Mouse (Mus musculus) intestine, postnatal 0 days (tissue): ENCODE data around the gene Actl6b. TPM values are rescaled to one million over a fixed set of nuclear protein-coding genes. Genes with fewer than 3 reads are reported as not detected.

Source experiments
- ATAC-seq: fragments of 200-750 bp; cut with Nextera tagmentation; 2 replicates; pipeline ENCODE4 v1.8.0; 2017; ENCODE audit warnings: mild to moderate bottlenecking, moderate TSS enrichment, moderate library complexity
- H3K27ac ChIP-seq: fragments of 300-500 bp; sonication (generic); 2 replicates; pipeline ENCODE4 v1.5.1; 2014; ENCODE audit warnings: mild to moderate bottlenecking, low read depth, low read length, moderate library complexity
- H3K27me3 ChIP-seq: fragments of 300-500 bp; sonication (generic); replicated peaks from 2 replicates; pipeline ENCODE4 v1.6.1; 2014; ENCODE audit warnings: low read length, mixed read lengths; ENCODE audit not compliant: control insufficient read depth, insufficient read depth
- H3K36me3 ChIP-seq: fragments of 300-500 bp; sonication (generic); 2 replicates; pipeline ENCODE4 v1.6.1; 2014; ENCODE audit warnings: mild to moderate bottlenecking, moderate library complexity; ENCODE audit not compliant: control insufficient read depth, insufficient read depth
- H3K4me1 ChIP-seq: fragments of 300-500 bp; sonication (generic); replicated peaks from 2 replicates; pipeline ENCODE4 v1.6.1; 2014; ENCODE audit warnings: antibody characterized with exemption, low read length, mixed read lengths; ENCODE audit not compliant: control insufficient read depth, insufficient read depth
- H3K4me2 ChIP-seq: fragments of 300-500 bp; sonication (generic); replicated peaks from 2 replicates; pipeline ENCODE4 v1.6.1; 2014; ENCODE audit warnings: low read depth, mild to moderate bottlenecking, moderate library complexity
- H3K4me3 ChIP-seq: fragments of 300-500 bp; sonication (generic); 2 replicates; pipeline ENCODE4 v1.5.1; 2014; ENCODE audit warnings: low read depth, low read length
- H3K9ac ChIP-seq: fragments of 300-500 bp; sonication (generic); 2 replicates; pipeline ENCODE4 v1.6.1; 2014; ENCODE audit warnings: mild to moderate bottlenecking, low read depth, low read length
- H3K9me3 ChIP-seq: fragments of 300-500 bp; sonication (generic); 2 replicates; pipeline ENCODE4 v1.6.1; 2016; ENCODE audit warnings: mixed run types; ENCODE audit not compliant: control insufficient read depth
- CTCF ChIP-seq: sonication (generic); IDR thresholded peaks from 2 replicates; pipeline ENCODE4 v1.5.1; 2016; ENCODE audit warnings: low read depth, mild to moderate bottlenecking, control low read depth, antibody characterized with exemption, moderate library complexity
- WGBS: fragments of 180-500 bp; shearing (Covaris S2); extraction: QIAGEN DNeasy Blood & Tissue Kit; methylation state at CpG from one replicate; pipeline ENCODE4 v1.1.7; 2014; 5-methylcytosine and 5-hydroxymethylcytosine counted together
- polyA plus RNA-seq: library from polyadenylated mRNA; unstranded; fragments of >200 nt; fragmentation: Nextera tagmentation; extraction: Ambion mirVana; gene quantifications from 2 replicates; pipeline ENCODE4 v1.2.1, GENCODE M21; 2015

Gene Actl6b
- polyA plus RNA-seq, 1 experiment from 2014 or later: 2.9 TPM

DNA sequence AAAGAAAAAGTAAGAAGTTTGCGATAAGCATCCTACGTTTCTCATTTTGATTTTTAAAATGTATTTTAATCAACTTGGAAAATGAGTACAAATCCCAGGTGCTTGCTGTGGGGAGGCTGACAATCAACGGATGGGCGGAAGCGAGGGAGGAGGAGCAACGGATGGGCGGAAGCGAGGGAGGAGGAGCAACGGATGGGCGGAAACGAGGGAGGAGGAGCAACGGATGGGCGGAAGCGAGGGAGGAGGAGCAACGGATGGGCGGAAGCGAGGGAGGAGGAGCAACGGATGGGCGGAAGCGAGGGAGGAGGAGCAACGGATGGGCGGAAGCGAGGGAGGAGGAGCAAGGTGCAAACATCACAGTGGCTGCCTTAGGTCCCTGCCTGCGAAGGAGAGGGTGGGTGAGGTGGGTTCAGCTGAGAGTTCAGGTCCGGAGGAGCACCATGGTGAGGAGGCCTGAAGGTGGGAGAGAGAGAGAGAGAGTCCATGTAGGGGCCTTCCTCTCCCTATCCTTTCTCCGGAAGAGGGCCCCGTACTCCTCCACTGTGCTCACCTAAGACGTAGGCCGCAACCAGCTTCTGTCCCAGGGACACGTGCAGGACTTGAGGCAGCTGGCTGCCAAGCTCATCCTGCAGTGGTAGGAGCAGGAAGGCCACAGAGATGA lies 43.4 kb downstream of the Actl6b start:
- peaks cover 2% of the 10 kb centered on the region; the same call in 1 of the 2 replicates for H3K36me3 ChIP-seq
- no peaks in the 10 kb centered on the region for H3K27me3 ChIP-seq
- peak overlapping the region; percentile 45 for H3K4me2 ChIP-seq
- H3K9ac ChIP-seq: no peak overlapping the region
- WGBS: 39% methylated on average over 30 of the region's 30 CpGs
- 0 out of 2 replicates have a peak, but pooled peaks cover 3% of the 10 kb centered on the region for H3K4me1 ChIP-seq
- H3K4me3 ChIP-seq: no peak overlapping the region
- TF ChIP-seq CTCF: no peak
- H3K9me3 ChIP-seq: no peaks in the 10 kb centered on the region
- H3K27ac ChIP-seq: peak overlapping the region; percentile 41; the same call in 1 of the 2 replicates
- ATAC-seq: no peak

GRCm38 (mm10) chr5:137597625-137598024 lies 44.3 kb downstream of the Actl6b start:
- H3K27ac ChIP-seq: no peak overlapping the region
- no peak overlapping the region for H3K4me2 ChIP-seq
- H3K4me1 ChIP-seq: 0 out of 2 replicates have a peak, but pooled peaks cover 5% of the 10 kb centered on the region
- no peak overlapping the region for H3K4me3 ChIP-seq
- no peak for TF ChIP-seq CTCF
- no peak for ATAC-seq
- H3K27me3 ChIP-seq: no peaks in the 10 kb centered on the region
- peaks cover 2% of the 10 kb centered on the region; the same call in 1 of the 2 replicates for H3K36me3 ChIP-seq
- 94% methylated on average over 6 of the region's 6 CpGs for WGBS
- H3K9me3 ChIP-seq: no peaks in the 10 kb centered on the region
- H3K9ac ChIP-seq: no peak overlapping the region

- WGBS: 79% methylated on average over 2 of the region's 2 CpGs
- H3K9me3 ChIP-seq: no peaks in the 10 kb centered on the region
- no peak overlapping the region for H3K4me3 ChIP-seq
- H3K4me1 ChIP-seq: 0 out of 2 replicates have a peak, but pooled peaks cover 7% of the 10 kb centered on the region
- H3K27ac ChIP-seq: no peak overlapping the region
- TF ChIP-seq CTCF: no peak
- H3K27me3 ChIP-seq: no peaks in the 10 kb centered on the region
- no peak overlapping the region for H3K9ac ChIP-seq
- no peak for ATAC-seq
- peaks cover 2% of the 10 kb centered on the region; the same call in 1 of the 2 replicates for H3K36me3 ChIP-seq
- H3K4me2 ChIP-seq: no peak overlapping the region
Observed at GRCm38 (mm10) chr5:137598100-137598826, 44.9 kb downstream of the Actl6b start.

GRCm38 (mm10) chr5:137599600-137599999 lies 46.3 kb downstream of the Actl6b start:
- no peak for TF ChIP-seq CTCF
- Histone ChIP-seq H3K27ac (no peak overlapping the region), H3K9ac (peak overlapping the region; percentile 79), H3K27me3 (no peaks in the 10 kb centered on the region), H3K36me3 (peaks cover 2% of the 10 kb centered on the region; the same call in 1 of the 2 replicates), H3K4me2 (peak overlapping the region; percentile 99), H3K4me1 (0 out of 2 replicates have a peak, but pooled peaks cover 7% of the 10 kb centered on the region), H3K4me3 (peak overlapping the region; percentile 73), H3K9me3 (no peaks in the 10 kb centered on the region)
- no peak for ATAC-seq
- 71% methylated on average over 9 of the region's 9 CpGs for WGBS

DNA sequence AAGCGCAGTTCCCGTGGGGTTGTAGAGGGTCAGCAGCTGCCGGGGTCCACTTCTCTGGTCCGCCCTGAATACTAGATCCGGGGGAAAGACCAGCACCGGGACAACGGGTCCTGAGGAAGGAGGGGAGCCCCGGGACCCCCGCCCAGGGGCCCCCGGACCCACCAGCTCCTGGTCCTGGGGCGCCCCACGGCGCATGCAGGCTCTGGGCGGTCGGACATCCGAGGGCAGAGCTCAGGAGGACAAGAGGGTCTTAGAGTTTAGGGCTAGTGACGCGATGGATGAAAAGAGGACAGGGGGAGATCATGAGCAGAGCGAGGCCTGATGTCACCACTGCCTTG lies 46.9 kb downstream of the Actl6b start:
- Histone ChIP-seq H3K9me3 (no peaks in the 10 kb centered on the region), H3K4me2 (peak overlapping the region; percentile 99), H3K4me3 (peak overlapping the region; percentile 73), H3K36me3 (peaks cover 8% of the 10 kb centered on the region), H3K9ac (peak overlapping the region; percentile 79), H3K27me3 (no peaks in the 10 kb centered on the region), H3K27ac (peak overlapping the region; percentile 91), H3K4me1 (0 out of 2 replicates have a peak, but pooled peaks cover 7% of the 10 kb centered on the region)
- ATAC-seq: peak; percentile 25
- no peak for TF ChIP-seq CTCF
- under 1% methylated on average over 19 of the region's 19 CpGs for WGBS

DNA sequence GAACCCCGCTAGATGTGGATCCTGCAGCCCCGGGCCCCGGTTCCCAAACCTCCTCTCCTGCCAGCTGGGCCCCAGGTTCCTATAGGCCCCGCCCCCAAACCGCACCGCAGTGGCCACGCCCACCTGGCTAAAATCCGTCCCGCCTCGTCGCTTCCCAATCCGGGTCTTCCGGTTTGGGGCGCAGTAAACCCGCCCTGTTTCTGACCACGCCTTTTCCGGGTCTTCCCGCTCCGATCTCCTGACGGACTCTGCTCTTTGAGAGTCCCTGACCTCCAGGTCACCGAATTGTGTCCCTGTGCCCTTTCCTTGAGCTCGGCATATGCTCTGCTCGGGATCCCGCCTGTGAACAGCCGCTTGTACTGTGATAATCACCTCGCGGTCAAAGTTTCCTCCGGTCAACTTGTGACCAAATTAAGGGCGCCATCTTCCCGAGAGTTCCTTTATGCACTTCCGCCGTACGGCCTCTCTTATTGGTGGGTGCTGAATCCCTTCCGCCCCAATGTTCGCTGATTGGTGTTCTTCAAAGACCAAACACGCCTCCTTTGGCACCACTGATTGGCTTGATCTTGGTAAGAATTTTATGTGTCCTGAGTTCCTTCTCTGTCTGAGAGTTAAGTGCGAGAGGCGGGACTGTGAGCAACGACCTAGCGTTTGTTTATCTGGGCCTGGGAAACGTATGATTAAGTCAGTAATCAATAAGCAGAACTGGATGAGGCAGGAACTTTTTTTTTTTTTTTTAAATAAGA lies 47.5 kb downstream of the Actl6b start, which contains the start of gene Mospd3:
Mospd3 (minus strand) TSS at position 440 of the 746 bp plus-strand sequence.
- peak within 1 kb of the TSS; percentile 99 for H3K4me2 ChIP-seq
- H3K36me3 ChIP-seq: peaks cover 14% of the 10 kb centered on the region
- TF ChIP-seq CTCF: no peak
- under 1% methylated on average over 41 of the region's 41 CpGs for WGBS
- peak; percentile 96 for ATAC-seq
- 0 out of 2 replicates have a peak, but pooled peaks cover 7% of the 10 kb centered on the region for H3K4me1 ChIP-seq
- peak within 1 kb of the TSS; percentile 91 for H3K27ac ChIP-seq
- H3K4me3 ChIP-seq: peak within 1 kb of the TSS; percentile 73
- H3K9ac ChIP-seq: peak within 1 kb of the TSS; percentile 79
- no peaks in the 10 kb centered on the region for H3K27me3 ChIP-seq
- H3K9me3 ChIP-seq: no peaks in the 10 kb centered on the region
